Mouse (Mus musculus): Measurements from ENCODE around the gene Foxp4. TPM values are rescaled to one million over a fixed set of nuclear protein-coding genes. Genes with fewer than 3 reads are reported as not detected.

The Foxp4 gene
- 16.9 and 29.3 TPM in 2 replicates for total RNA-seq (2014; fragmentation: Nextera tagmentation)
- total RNA-seq (2017), result 3.4 and 4.0 TPM in 2 replicates

DNA sequence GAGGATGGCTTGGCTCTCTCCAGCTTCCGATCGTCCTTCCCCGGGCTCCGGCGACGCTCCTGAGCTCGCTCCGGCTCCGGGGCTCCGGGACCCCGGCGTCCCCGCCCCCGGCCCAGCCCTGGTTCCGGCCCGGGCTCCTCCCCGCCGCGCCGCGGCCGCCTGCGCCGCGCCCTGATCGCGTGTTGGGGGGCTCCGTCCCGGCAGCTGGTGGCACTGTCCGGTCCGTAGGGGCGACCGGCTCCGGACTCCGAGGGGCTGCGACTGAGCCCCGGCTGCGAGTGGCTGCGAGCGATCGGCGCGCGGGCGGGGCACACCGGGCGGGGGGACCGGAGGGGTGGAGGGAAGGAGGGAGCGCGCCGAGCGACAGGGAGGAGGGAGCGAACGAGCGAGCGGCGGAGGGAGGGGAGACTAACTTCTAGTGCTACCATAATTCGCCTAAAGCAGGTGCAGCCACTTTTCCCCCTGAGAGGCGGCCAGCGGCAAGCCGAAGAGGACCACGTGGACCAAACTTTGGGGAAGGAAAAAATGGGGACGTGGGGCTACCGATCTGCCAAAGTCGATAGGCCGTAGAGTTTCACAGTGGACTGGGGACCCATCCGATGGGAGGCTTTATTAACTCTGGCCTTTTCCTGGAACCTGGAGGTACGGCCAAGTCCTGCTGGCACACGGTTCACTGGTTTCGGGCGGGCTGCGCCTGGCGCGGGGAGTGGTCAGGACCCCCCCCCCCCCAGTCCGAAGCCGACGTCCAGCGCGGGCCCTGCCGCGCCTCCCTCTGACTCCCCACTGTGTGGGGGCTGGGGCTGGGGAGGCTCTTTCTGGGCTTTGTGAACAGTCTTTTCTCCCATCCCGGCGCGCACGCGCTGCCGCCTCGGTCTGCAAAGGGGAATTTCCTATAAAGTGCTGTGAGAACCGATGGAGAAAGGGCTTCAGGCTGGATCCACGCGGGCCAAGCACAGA, at the start of gene Foxp4:
Gene Foxp4, minus strand, starts transcription at position 263 of the 957 bp plus-strand sequence.
- ATAC-seq (replicated peaks; ENCODE audit: poor library complexity, severe bottlenecking), result peak; percentile 85

DNA sequence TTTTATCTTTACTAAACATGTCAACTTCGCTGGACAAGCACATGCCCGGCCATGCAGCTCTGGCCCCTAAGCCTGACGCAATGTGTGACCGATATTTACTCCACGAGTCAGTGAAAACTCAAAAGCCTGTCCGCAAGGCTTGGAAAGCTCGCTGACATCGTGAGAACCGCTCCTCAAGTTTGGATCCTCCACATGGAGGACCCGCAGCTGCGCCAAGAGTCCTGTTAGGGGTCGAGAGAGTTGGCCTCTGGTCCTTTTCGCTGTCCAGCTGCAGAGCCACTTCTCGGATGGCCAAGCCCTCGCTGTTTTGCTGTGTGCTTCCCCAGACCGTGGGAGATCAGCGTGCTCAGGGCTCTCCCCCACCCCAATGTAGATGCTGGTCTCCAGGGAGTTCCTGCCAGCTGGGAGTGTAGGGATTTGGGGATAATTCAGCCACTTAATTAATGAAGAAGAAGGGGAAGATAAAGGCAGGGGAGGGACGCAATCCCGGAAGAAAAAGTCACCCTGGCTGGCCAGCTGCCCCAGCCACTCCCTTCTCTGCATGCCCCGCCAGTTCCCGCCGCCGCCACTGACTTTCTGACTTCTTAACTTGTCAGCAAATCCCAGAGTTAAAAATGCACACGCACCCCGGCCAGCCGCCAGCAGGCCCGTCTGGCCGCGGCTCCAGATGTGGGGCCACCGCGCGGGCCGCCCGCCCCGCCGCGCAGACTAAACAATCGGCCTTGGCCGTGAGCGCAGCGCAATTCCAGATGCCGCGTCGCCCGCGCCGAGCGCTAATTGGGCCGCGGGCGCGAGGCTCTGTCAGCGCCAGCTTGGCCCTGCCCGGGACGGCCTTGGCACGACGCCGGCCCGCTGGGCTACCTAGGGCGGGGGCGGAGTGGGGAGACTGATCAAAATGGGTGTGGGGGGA, 49.4 kb upstream of the Foxp4 start:
- peak; percentile 58 for ATAC-seq (replicated peaks; ENCODE audit: poor library complexity, severe bottlenecking)

DNA sequence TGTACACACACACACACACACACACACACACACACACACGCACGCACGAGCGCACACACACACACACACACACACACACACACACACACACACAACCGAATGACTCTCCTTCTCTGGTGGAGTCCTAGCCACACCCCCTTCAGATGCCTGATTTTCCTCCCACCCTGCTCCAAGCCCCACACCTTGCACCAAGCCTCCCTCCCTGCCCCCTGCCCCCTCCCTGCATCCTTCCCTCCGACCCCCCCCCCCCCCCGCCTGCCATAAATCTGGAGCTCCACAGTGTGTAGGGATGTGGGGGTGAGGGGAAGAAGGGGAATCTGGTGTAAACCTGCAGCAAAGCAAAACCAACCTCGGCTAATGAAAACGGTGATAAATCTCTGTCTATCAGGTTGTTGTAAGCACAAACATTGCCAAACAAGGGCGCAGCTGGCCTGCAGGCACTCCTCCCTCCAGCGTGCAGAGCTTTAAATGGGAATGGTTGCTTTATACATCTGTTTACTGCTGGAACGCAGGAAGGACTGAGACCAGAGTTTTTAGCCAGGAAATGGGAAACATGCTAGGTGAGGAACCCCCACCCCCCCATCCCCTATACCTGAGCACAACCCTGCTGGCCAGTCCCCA, 41.5 kb upstream of the Foxp4 start:
- no peak for ATAC-seq (replicated peaks; ENCODE audit: poor library complexity, severe bottlenecking)

DNA sequence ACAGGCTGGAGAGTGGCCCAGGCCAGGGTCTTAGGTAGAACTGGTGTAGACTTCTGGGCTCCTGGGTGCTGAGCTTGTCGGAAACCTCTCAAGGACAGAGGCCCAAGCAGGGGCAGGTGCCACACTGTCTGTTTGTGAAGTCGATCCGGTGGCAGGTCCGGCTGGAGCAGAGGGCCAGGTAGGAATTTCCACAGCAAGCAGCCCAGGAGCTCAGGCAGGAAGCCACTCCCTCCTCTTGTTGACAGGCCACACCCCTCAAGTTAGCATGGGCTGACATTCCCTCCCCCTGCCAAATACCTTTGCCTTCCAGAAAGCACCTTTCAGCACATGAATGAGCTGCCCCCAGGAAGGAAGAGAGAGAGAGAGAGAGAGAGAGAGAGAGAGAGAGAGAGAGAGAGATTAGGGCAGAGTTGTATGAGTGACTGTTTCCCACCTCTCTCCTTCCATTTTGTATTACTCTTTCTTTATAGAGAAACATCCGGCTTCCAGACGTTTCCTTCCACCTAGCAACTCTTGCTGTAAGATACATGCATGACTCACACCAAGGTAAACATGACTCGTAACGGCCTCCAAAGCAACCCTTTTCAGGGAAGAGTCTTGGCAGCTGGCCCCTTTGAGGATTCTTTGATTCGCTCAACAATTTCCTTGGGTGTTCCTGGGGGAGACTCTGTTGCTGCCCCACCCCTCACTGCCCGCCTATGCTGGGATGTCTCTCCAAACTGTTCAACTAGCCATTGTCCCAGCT, 33.8 kb upstream of the Foxp4 start:
- ATAC-seq (replicated peaks; ENCODE audit: poor library complexity, severe bottlenecking), result no peak

DNA sequence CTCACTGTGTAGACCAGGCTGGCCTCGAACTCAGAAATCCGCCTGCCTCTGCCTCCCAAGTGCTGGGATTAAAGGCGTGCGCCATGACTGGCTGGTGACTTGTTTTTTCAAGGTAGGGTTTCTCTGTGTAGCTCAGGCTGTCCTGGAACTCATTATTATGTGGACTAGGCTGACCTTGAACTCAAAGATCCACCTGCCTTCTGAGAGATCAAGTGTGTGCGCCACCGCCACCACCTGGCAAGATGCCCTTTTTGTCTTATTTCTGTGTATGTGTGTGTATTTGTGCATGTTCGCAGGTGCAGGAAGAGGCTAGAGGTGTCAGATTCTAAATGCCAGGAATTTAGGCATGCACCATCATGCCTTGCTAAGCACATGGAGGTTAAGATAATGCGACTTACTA, 32.0 kb upstream of the Foxp4 start:
- ATAC-seq (replicated peaks; ENCODE audit: poor library complexity, severe bottlenecking), result no peak

DNA sequence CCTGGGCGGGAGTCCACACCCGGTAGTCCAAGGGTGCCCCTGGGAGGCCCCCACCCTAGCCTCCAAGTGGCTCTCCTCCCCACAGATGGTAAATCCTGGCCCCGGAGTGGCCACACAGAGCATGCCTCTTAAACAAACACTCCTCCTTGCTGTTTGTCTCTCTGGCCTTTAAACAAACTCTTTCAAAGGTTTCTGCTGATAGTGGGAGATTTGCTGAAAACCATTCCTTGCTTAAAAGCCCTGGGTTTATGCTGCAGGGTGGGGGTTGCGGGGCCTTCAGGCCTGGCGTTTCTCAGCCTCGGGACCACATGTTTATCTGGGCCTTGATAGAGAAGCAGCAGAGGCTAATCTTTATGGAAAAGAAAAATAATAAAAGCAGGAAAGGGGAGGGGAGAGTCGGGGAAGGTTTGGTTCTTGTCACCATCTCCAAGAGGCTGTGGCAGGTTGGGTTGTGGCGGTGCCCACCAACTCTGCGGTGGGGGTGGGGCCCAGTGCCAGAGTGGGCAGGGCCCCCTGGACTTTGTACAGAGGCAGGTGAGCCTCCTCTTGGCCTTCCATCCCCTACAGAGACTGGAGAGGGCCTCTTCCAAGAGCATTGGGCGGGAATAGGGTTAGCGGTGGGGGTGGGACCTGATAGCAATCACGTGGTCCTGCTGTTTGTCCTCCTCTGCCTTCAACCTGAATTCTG, 30.8 kb upstream of the Foxp4 start:
- no peak for ATAC-seq (replicated peaks; ENCODE audit: poor library complexity, severe bottlenecking)

DNA sequence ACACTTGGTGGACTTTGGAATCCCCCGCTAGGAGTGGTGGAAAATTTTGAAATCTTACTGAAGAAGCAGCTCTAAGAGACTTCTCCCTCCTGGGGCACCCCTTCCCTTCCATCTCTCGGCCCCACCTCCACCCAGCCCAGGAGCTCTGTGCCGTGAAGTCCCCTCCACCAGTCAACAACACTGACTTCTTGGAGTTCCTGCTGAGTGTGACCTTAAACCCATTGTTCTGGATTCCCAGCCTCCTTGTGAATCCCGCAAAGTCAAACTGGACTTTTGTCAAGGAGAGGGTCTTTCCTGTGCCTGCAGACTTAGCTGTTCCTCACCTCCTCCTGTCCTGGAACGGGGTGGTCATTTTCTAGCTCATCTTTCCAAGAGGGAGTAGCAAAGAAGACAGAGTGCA, 28.8 kb upstream of the Foxp4 start:
- ATAC-seq (replicated peaks; ENCODE audit: poor library complexity, severe bottlenecking), result no peak

DNA sequence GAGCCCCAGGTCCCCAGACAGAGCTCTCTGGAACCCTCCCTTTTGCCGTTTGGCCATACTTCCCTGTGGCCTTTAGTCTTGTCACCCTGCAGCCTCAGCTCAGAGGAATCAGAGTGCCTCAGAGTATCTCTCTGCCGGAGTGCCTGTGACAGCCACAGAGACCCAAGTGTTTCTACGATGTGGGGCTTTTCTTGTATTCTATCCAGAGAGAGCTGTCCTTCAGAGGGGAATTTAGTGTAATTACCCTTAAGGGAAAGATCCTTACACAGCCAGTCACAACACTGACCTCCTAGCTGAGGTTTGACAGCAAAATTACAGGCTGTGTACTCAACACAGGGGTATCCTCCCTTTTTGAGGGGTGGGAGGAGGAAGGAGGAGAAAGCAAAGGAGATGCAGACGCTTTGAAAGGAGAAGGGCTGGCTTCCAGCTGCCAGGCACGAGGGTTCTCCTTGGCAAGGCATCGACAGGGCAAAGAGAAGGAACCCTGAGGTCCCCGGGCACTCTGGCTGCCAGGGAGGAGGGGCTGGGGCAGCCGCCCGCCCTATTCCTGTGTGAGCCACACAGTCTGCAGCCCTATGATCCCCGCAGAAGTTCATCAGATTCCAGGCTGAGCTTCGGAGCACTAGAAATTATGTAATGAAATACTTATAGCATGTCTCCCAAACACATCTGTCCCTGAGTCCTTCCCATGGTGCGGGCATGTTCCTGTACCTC, 28.1 kb upstream of the Foxp4 start:
- ATAC-seq (replicated peaks; ENCODE audit: poor library complexity, severe bottlenecking), result no peak

DNA sequence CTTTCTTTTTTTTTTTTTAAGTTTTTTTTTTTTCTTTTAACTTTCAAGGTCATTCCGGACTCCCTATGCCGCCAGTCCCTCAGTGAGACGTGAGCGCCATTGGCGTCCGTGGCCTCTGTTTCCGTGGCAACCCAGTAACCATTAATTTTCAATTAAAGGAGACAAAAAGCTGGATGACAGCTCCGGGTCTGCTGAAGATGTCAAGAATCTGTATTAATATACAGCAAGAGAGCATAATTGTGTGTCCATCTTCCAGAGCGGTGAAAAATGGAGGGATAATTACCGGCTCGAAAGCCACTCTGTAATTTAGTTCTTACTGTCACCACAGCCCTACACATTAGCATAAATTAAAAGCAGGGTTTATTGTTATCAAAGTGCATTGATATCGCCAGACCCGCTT, 27.0 kb upstream of the Foxp4 start:
- ATAC-seq (replicated peaks; ENCODE audit: poor library complexity, severe bottlenecking), result no peak

DNA sequence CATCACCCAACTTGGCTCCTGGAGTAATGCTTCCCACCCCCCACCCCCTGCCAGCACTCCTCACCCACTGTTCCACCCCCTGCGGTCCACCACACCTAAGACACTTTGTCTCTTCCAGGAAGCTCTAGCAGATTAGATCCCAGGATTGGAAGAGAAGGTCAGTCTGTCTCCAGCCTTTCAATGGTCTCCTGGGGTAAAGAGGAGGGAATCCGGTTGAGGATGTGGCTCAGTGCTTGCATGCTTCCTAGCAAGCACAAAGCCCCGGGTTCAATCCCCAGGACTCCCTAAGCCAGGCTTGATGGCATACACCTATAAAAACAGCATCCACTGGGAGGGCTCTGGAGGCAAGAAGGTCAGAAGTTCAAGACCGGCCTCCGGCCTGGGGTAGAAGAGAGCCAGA, 26.4 kb upstream of the Foxp4 start:
- ATAC-seq (replicated peaks; ENCODE audit: poor library complexity, severe bottlenecking), result no peak

DNA sequence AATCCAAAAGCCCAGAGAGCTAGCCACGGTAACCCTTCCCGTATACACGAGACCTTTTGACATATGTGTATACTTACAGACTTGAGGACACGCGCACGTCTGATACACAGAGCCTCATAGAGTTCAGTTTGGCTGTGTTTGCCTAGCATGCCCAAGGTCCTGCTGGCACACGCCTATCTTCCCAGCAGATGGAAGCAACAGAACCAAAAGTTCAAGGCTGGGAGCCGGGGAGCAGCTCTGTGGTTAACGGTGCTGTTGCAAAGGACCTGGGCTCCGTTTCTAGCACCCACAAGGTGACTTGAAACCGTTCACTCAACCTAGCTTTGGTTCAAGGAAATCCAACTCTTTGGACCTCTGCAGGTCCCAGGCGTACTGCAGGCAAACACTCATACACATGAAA, 25.0 kb upstream of the Foxp4 start:
- ATAC-seq (replicated peaks; ENCODE audit: poor library complexity, severe bottlenecking), result no peak

DNA sequence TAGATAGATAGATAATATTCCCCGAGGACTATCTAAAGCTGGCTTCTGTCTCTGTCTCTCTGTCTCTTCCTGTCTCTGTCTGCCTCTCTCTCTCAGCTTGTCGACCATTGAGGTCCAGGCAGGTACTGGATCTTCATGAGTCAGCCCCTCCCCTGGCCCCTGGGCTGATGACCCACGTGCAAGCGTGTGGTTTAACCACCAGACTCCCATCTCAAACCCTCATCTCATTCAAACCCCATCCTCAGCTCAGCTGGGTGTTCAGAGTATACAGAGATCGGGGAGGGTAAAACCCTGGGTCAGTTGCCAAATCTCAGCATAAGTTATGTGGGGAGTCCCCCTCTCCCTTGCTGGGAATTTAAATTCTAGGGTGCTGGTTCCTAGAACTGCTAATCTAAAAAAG, 24.3 kb upstream of the Foxp4 start:
- no peak for ATAC-seq (replicated peaks; ENCODE audit: poor library complexity, severe bottlenecking)

DNA sequence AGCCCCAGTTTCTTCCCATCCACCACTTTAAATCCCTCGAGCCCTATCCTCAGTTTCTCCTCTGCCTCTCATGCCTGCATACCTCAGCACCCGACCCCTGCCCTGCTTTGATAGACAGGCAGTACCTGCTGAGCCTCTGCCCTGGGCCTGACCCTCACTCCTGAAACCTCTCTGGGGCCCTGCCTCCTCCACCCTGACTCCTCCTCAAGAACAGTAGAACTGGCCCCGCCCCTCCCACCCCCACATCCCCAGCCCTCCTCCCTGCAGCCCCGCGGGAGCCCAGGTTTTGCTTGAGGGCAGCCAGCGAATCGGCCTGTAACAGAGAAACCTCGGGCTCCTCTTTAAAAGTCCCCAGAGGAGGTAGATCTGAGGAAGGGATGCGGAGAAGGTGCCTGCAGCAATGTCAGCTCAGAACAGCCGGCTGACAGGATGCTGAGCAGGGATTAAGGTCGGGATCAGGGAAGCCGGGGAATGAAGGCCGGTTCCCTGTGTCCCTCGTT, 22.5 kb upstream of the Foxp4 start:
- ATAC-seq (replicated peaks; ENCODE audit: poor library complexity, severe bottlenecking), result no peak

DNA sequence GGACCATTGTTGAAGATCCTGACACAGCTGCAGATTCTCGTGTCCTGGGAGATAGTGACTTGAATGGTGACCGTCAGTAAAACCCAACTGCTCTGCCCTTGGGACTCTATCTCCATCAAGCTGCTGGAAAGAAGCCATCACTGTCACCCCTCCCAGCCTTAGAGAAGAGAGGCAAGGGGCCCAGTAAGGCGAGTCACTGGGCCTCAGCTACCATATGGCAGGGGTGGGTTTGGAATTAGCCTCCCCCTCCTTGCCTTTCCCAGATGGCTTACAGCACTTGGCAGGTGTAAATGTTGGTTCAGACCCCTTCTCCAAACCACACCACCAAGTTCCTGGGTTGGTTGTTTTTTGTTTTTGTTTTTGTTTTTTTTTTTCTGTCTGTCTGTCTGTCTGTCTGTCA, 21.7 kb upstream of the Foxp4 start:
- ATAC-seq (replicated peaks; ENCODE audit: poor library complexity, severe bottlenecking), result no peak

DNA sequence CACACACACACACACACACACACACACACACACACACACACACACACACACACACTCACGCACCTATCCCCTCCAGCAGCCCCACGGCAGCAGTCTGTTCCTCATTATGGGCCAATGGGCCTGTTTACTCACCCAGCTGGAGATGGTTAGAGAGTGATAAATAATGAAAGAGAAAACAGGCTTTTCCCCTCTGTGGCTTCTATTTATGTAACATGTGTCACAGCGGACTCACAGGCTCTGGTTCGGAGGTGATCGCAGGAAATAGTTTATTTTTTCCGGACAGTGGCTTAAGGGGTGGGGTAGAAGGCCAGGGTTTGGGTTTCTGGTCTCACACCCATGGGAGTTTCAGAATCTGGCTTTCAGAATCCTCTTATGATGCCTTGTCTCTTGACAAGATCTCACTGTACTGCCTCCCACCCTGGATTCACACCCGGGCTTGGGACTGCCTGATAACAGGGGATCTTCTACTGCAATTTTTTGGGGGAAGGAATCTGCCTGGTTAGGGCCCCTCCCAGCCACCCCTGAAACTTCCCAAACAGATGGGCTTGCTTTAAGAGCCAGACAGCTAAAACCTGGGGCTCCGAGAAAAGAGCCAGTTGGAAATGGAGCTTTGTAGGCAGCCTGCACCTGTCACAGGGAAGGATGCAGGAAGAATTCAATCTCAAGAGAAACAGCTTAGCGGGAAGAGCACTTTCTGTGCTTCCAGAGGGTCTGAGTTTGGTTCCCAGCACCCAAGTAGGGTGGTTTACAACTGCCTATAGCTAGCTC, 18.8 kb upstream of the Foxp4 start:
- peak; percentile 65 for ATAC-seq (replicated peaks; ENCODE audit: poor library complexity, severe bottlenecking)

DNA sequence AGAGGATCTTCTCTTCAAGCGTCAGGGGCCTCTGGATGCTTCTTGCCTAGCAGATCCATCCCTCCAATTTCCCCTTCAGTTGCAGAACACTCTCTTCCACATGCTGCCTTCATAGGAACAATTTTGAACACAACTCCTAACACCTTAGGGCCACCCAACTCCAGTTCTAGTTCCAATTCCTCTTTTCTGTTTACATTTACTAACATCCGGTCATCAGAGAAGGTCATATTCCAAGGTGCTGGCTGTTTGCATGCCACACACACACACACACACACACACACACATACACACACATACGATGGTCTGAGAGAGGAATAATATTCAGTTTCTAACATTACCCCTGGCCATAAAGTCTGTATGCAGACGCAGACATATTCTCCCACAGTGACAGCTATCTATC, 17.6 kb upstream of the Foxp4 start:
- no peak for ATAC-seq (replicated peaks; ENCODE audit: poor library complexity, severe bottlenecking)

DNA sequence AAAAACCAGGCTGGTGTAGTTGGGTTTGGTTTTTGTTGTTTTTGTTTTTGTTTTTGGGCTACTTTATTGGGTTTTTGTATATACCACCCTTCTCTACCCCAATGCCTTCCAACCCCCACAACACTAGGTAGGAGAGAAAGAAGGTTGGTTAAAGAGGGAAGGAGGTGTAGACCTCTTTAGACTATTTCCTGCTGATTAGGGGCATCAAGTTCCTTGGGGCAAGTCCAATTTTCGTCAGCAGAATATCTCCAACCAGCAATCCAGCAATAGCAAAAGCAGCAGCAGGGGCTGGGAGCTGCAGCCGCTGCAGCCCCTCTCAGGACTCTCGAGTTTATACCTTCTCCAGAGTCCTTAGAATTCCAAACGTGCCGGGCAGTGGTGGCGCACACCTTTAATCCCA, 14.4 kb upstream of the Foxp4 start:
- ATAC-seq (replicated peaks; ENCODE audit: poor library complexity, severe bottlenecking), result no peak
